Mouse (Mus musculus) intestine, embryonic 14.5 days (tissue): ENCODE results near the gene Peg3. TPM values are rescaled to one million over a fixed set of nuclear protein-coding genes. Genes with fewer than 3 reads are reported as not detected.
"Not testable (repeated sequence)": the region's sequence is repeated elsewhere in the genome, so short reads cannot be mapped to it uniquely, and the experiment has no call there.

Experiments used
- ATAC-seq: fragments of 200-750 bp; cut with Nextera tagmentation; replicated peaks from 2 replicates; pipeline ENCODE4 v1.8.0; 2017; ENCODE audit warnings: low read depth, moderate number of reproducible peaks, moderate TSS enrichment, moderate library complexity; ENCODE audit not compliant: low FRiP score, low TSS enrichment
- DNase-seq: peaks from one replicate; pipeline ENCODE4 v3.0.0-alpha.2; 2018; ENCODE audit warnings: low spot score
- H3K27ac ChIP-seq: fragments of 300-500 bp; sonication (generic); 2 replicates; pipeline ENCODE4 v1.5.1; 2014; ENCODE audit warnings: low read depth, mild to moderate bottlenecking, control low read depth
- H3K27me3 ChIP-seq: fragments of 300-500 bp; sonication (generic); replicated peaks from 2 replicates; pipeline ENCODE4 v1.6.1; 2014; ENCODE audit warnings: low read length, control low read depth; ENCODE audit not compliant: control insufficient read depth, insufficient read depth
- H3K36me3 ChIP-seq: fragments of 300-500 bp; sonication (generic); 2 replicates; pipeline ENCODE4 v1.6.1; 2014; ENCODE audit warnings: low read length, control low read depth; ENCODE audit not compliant: control insufficient read depth, insufficient read depth
- H3K4me1 ChIP-seq: fragments of 300-500 bp; sonication (generic); replicated peaks from 2 replicates; pipeline ENCODE4 v1.6.1; 2014; ENCODE audit warnings: low read length, control low read depth, mixed read lengths; ENCODE audit not compliant: control insufficient read depth, insufficient read depth
- H3K4me2 ChIP-seq: fragments of 300-500 bp; sonication (generic); 2 replicates; pipeline ENCODE4 v1.6.1; 2014; ENCODE audit warnings: low read length
- H3K4me3 ChIP-seq: fragments of 300-500 bp; sonication (generic); 2 replicates; pipeline ENCODE4 v1.5.1; 2014; ENCODE audit warnings: low read depth, low read length, control low read depth, mixed read lengths
- H3K9ac ChIP-seq: fragments of 300-500 bp; sonication (generic); 2 replicates; pipeline ENCODE4 v1.6.1; 2014; ENCODE audit warnings: mild to moderate bottlenecking, low read length
- H3K9me3 ChIP-seq: fragments of 300-500 bp; sonication (generic); 2 replicates; pipeline ENCODE4 v1.6.1; 2016; ENCODE audit warnings: low read length, control low read depth; ENCODE audit not compliant: control insufficient read depth
- WGBS: fragments of 180-500 bp; shearing (Covaris S2); extraction: QIAGEN DNeasy Blood & Tissue Kit; methylation state at CpG from one replicate; pipeline ENCODE4 v1.1.7; 2014; 5-methylcytosine and 5-hydroxymethylcytosine counted together
- polyA plus RNA-seq: library from polyadenylated mRNA; unstranded; fragments of >200 nt; fragmentation: Nextera tagmentation; extraction: Ambion mirVana; gene quantifications from 2 replicates; pipeline ENCODE4 v1.2.1, GENCODE M21; 2014

Peg3 gene
- polyA plus RNA-seq: 151 and 164 TPM in 2 replicates

DNA sequence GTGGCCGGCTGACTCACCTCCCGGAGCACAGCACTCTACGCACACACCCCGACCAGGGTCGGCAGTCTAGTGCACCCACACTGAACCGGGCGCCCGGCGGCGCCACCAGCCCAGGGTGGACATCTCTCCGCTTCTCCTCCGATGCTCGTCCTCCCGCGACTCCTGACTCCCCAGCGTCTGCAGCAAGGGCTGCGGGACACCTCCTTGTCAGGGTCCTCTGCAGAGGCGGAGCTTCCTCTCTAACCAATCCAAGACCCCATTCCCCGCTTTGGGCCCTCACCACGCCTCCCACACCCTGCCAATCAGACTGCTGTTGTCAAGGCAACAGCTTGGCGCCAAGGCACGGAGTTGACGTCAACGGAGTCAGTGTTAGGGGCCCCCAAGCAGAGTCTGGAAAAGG lies at the start of gene Peg3, which contains the start of gene Usp29:
Peg3 (minus strand) TSS at position 191 of the 400 bp plus-strand sequence.
Usp29 (plus strand) TSS at position 338 of the 400 bp plus-strand sequence.
- ATAC-seq (peak; percentile 36), DNase-seq (peak; percentile 93)
- H3K4me1 ChIP-seq: no peaks in the 10 kb centered on the region
- WGBS: 59% methylated on average over 24 of the region's 24 CpGs
- H3K36me3 ChIP-seq: 0 out of 2 replicates have a peak, but pooled peaks cover 13% of the 10 kb centered on the region
- peak within 1 kb of the TSS; percentile 56 for H3K4me3 ChIP-seq
- H3K9ac ChIP-seq: peak within 1 kb of the TSS; percentile 61
- H3K27me3 ChIP-seq: no peaks in the 10 kb centered on the region
- peak within 1 kb of the TSS; percentile 49 for H3K4me2 ChIP-seq
- peaks cover 43% of the 10 kb centered on the region for H3K9me3 ChIP-seq
- H3K27ac ChIP-seq: peak within 1 kb of the TSS; percentile 91

DNA sequence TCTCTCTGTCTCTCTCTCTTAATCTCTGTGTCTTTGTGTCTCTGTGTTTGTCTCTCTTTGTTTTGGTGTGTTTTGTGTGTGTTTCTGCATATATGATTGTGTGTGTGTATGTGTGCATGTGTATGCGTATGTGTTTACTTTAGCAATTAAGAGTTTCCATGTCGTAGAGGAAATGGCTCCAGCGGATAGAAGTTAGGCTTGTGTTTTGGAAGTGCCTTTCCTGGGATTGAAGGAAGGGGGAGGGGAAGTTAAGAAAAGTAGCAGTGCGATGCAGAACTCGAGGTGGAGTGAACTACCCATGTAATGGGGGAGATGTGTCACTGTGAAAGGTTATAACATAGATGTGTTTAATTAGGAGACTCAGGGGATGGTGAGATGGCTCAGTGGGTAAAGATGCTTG lies 48.9 kb upstream of the Peg3 start:
- Histone ChIP-seq H3K4me2 (no peak overlapping the region), H3K27me3 (no peaks in the 10 kb centered on the region), H3K4me1 (peaks cover 39% of the 10 kb centered on the region), H3K27ac (no peak overlapping the region), H3K36me3 (no peaks in the 10 kb centered on the region), H3K4me3 (no peak overlapping the region), H3K9me3 (no peaks in the 10 kb centered on the region), H3K9ac (no peak overlapping the region)
- WGBS: 78% methylated on average over 5 of the region's 5 CpGs
- no peak for DNase-seq
- no peak for ATAC-seq

DNA sequence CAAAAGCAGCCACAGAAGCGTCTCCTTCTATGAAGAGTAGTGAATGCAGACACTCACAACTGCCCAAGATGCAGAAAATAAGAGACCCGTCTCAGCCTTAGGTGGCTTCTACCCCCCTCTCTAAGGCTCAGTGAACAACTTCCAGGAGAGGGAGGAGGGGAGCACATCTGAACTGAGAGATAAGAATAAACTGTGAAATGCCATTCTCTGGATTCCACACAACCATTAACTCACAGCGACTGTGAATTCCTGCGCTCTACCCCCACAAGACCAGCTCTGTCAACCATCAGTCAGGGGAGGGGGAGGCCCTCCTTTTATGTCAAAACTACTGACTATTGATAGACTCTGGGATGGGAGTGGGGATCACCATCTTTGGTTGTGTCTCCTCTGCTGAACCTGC lies 47.5 kb upstream of the Peg3 start:
- Histone ChIP-seq H3K27ac (peak overlapping the region; percentile 75), H3K9ac (no peak overlapping the region), H3K36me3 (no peaks in the 10 kb centered on the region), H3K4me1 (peaks cover 36% of the 10 kb centered on the region), H3K9me3 (no peaks in the 10 kb centered on the region), H3K4me2 (no peak overlapping the region), H3K27me3 (no peaks in the 10 kb centered on the region), H3K4me3 (no peak overlapping the region)
- DNase-seq (no peak), ATAC-seq (peak; percentile 34; the same call in 1 of the 2 replicates)
- 10% methylated on average over 4 of the region's 4 CpGs for WGBS

DNA sequence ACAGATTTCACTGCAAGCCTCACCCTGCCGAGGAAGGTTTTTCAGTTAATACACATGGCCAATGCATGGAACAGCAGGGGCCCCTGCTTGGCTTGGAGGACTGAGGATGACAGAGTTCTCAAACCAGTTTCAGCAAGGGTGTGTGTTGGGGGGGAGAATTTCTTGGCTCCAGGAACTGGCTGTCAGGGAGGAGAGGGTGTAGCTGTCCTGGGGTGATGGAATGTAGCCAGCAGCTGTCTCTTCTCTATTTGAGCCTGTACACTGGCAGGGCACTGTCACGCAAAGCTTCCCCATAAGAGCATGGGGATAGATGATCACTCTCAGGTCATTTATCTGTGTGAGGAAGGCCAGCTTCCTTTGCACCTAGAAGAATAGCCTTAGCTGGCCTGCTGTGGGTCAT lies 46.9 kb upstream of the Peg3 start:
- no peaks in the 10 kb centered on the region for H3K36me3 ChIP-seq
- peak; percentile 51 for ATAC-seq
- H3K9me3 ChIP-seq: no peaks in the 10 kb centered on the region
- no peak overlapping the region for H3K4me3 ChIP-seq
- H3K4me2 ChIP-seq: no peak overlapping the region
- H3K27ac ChIP-seq: peak overlapping the region; percentile 75
- H3K4me1 ChIP-seq: peaks cover 33% of the 10 kb centered on the region
- H3K27me3 ChIP-seq: no peaks in the 10 kb centered on the region
- 22% methylated on average over 2 of the region's 2 CpGs for WGBS
- DNase-seq: peak; percentile 60
- H3K9ac ChIP-seq: no peak overlapping the region

DNA sequence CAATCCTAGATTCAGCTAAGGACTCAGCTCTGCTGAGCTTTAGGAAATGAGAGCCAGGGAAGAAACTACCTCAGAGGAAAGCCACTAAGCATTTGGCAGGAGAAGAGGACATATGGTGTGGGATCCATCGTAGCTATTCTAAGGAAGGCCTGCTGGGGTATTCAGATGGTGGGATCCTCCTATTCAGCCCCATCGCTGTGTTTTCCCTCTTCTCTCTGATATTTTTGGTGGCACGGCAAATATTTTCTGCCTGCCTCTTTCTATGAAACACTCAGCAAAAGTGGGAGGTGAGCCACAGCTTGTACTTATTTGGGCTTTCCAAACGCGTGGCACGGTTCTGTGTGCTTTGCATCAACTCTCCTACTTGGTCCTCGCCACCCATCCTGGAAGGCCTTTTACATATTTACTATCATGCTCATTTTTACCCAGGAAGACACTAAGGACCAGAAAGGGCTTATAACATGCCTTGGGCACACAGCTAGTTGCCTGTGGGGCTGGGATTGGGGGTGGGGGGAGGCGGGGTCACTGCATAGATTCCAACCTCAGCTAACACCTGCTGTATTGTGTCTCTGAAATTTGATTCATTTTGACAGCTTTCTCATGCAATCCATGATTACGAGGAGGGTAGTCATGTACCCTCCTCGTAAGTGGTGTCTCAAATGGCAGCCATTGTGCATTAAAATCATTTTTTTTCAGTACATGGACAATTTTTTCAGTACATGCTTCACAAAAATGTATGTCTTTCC lies 46.3 kb upstream of the Peg3 start:
- Histone ChIP-seq H3K9ac (no peak overlapping the region), H3K4me2 (no peak overlapping the region), H3K27ac (peak overlapping the region; percentile 75), H3K36me3 (no peaks in the 10 kb centered on the region), H3K27me3 (no peaks in the 10 kb centered on the region), H3K4me1 (peaks cover 27% of the 10 kb centered on the region), H3K9me3 (no peaks in the 10 kb centered on the region), H3K4me3 (no peak overlapping the region)
- 81% methylated on average over 10 of the region's 10 CpGs for WGBS
- DNase-seq (no peak), ATAC-seq (no peak)

DNA sequence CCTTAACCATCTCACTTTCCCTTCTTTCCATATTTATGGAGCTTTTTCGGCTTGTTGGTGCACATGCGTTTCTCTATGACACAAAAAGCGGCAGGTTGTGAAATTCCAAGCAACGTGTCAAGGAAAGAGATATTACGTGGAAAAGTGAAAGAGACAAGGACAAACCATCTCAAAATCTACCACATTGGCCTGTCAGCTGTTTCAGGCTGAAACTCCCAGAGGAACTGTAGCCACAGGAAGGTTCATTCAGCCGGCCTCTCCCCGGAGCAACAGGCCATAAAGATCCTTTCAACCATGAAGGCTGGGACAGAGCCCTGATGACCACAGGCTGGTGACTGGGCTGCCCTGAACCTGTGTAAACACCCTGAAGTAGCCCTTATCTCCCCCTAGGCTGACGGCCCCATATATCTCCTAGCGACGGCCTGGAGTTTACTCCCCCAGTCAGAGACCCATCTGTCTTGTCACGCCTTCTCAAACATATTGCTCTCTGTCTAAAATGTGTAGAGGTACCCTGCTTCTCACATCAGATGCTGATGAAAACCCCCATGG lies 43.7 kb upstream of the Peg3 start:
- H3K27me3 ChIP-seq, H3K9me3 ChIP-seq, H3K27ac ChIP-seq, H3K4me2 ChIP-seq, H3K4me3 ChIP-seq, H3K36me3 ChIP-seq, H3K9ac ChIP-seq, DNase-seq: not testable (repeated sequence)
- peak; percentile 77; the same call in 1 of the 2 replicates for ATAC-seq
- H3K4me1 ChIP-seq: peaks cover 37% of the 10 kb centered on the region
- 42% methylated on average over 11 of the region's 11 CpGs for WGBS

DNA sequence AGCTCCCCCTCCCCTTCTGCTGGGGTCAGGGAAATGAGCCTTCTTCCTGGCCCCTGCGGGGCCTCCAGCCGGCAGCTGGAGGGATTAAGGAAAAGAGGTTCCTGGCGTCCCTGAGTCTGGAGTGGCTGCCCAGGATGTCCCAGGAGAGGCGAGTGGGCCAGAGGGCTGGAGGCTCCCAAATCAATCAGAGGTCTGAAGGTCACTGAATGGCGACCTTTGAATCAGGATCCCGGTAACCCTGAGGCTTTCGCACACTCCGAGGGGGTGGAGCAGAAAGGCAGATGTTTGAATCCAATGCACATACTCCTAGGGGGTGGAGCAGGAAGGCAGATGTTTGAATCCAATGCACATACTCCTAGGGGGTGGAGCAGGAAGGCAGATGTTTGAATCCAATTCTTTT lies 40.1 kb upstream of the Peg3 start:
- DNase-seq: peak; percentile 56
- peak; percentile 42; the same call in 1 of the 2 replicates for ATAC-seq
- Histone ChIP-seq H3K36me3 (no peaks in the 10 kb centered on the region), H3K4me2 (peak overlapping the region; percentile 18; the same call in 1 of the 2 replicates), H3K27ac (peak overlapping the region; percentile 60), H3K4me3 (no peak overlapping the region), H3K27me3 (no peaks in the 10 kb centered on the region), H3K4me1 (peaks cover 22% of the 10 kb centered on the region), H3K9ac (no peak overlapping the region), H3K9me3 (no peaks in the 10 kb centered on the region)
- WGBS: 2% methylated on average over 8 of the region's 8 CpGs

DNA sequence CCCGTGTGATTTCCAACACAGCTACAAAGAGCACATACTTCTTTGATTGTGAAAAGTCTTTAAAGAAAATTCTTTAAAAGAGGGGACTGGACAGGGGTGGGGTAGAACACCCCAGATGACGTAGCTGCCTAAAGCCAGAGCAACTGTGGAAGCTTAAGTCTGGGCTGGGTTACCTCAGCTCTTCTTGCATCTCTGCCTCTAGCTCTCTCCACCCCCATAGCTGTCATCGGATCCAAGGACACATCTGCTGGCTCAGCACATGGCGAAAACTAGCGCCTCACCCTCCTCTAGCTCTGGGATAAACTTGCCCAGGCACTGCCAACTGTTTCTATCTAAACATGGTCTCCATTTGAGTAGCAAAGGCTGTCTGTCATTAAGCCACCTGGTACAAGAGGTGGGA lies 35.0 kb upstream of the Peg3 start:
- H3K9me3 ChIP-seq: no peaks in the 10 kb centered on the region
- ATAC-seq: no peak
- DNase-seq: no peak
- peaks cover 7% of the 10 kb centered on the region for H3K4me1 ChIP-seq
- no peaks in the 10 kb centered on the region for H3K36me3 ChIP-seq
- no peak overlapping the region for H3K9ac ChIP-seq
- H3K4me2 ChIP-seq: no peak overlapping the region
- H3K27ac ChIP-seq: no peak overlapping the region
- no peak overlapping the region for H3K4me3 ChIP-seq
- H3K27me3 ChIP-seq: no peaks in the 10 kb centered on the region
- WGBS: 52% methylated on average over 5 of the region's 5 CpGs
